Mouse (Mus musculus): ENCODE data around the gene Fbxo11. TPM values are rescaled to one million over a fixed set of nuclear protein-coding genes. Genes with fewer than 3 reads are reported as not detected.
A peak's percentile ranks its signal among the peaks of the same experiment; 100 is the strongest.

Fbxo11 gene
- polyA plus RNA-seq, 1 experiment: 0.17 TPM

DNA sequence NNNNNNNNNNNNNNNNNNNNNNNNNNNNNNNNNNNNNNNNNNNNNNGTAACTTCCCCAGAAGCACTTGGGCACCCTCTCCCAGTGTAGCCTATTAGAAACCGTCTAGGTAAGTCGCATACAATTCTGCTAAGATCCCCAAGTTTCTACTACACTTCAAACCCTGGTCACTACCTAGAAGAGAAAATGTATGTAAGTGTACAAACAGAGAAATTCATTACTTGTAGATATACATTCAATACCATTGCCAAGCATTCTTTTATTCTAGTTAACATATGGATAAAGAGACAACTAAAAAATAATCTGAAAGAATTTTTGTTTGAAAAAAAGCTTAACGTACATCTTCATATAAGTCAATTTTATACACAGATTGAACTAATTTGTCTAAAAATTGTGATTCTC is 3.1 kb downstream of the Fbxo11 start:
- H3K4me1 ChIP-seq (ENCODE audit: control insufficient read depth): peaks cover 40% of the 10 kb centered on the region
- no peak for TF ChIP-seq TAL1 (IDR thresholded peaks at IDR 0.05; ENCODE audit: low read length)
- TF ChIP-seq GATA1 (IDR thresholded peaks at IDR 0.05; ENCODE audit: low read length): no peak
- H3K27me3 ChIP-seq (ENCODE audit: control insufficient read depth): no peaks in the 10 kb centered on the region
- H3K9me3 ChIP-seq (ENCODE audit: control insufficient read depth, low read length): no peaks in the 10 kb centered on the region
- H3K4me3 ChIP-seq (replicated peaks): no peak overlapping the region
- H3K36me3 ChIP-seq (ENCODE audit: control insufficient read depth): no peaks in the 10 kb centered on the region; the same call in 1 of the 2 replicates

DNA sequence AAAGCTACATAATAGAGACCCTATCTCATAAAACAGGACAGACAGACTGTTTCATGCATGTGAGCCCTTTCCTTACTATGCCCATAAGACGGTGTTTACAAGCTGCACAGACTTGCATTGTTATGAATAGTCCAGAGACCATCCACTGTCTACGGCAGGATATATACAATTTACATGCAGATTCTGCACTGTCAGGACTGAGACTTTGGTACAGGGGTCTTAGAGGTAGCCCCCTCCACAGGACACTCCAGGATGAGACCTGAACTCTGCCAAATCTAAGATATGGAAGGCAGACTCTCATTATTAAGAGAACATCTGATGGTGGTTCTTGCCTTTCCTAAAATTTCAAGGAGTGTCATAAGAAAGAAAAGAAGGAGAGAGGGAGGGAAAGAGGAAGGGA is 6.8 kb downstream of the Fbxo11 start:
- H3K4me3 ChIP-seq (replicated peaks): no peak overlapping the region
- H3K27me3 ChIP-seq (ENCODE audit: control insufficient read depth): no peaks in the 10 kb centered on the region
- peaks cover 22% of the 10 kb centered on the region for H3K4me1 ChIP-seq (ENCODE audit: control insufficient read depth)
- peaks cover 2% of the 10 kb centered on the region; the same call in 1 of the 2 replicates for H3K36me3 ChIP-seq (ENCODE audit: control insufficient read depth)
- no peaks in the 10 kb centered on the region for H3K9me3 ChIP-seq (ENCODE audit: control insufficient read depth, low read length)
- TF ChIP-seq GATA1 (IDR thresholded peaks at IDR 0.05; ENCODE audit: low read length) (no peak), TAL1 (IDR thresholded peaks at IDR 0.05; ENCODE audit: low read length) (no peak)

- Histone ChIP-seq H3K4me1 (ENCODE audit: control insufficient read depth) (peaks cover 20% of the 10 kb centered on the region), H3K4me3 (replicated peaks) (no peak overlapping the region), H3K27me3 (ENCODE audit: control insufficient read depth) (no peaks in the 10 kb centered on the region)
Observed at GRCm38 (mm10) chr17:88057846-88058245, 7.2 kb downstream of the Fbxo11 start.

DNA sequence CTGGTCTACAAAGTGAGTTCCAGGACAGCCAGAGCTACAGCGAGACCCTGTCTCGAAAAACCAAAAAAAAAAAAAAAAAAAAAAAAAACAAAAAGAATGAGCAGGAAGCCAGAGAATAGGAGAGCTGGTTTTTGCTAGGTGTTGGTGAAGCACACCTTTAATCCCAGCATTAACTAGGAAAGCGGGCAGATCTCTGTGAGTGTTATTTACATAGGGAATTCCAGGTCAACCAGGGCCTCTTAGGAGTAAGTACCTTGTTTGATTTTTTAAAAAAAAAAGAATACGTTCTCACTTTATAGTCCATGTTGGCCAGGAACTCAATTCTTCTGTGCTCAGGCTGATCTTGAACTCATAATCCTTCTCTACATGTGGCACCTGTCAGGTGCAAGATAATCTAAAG is 13.4 kb downstream of the Fbxo11 start:
- no peak for TF ChIP-seq GATA1 (IDR thresholded peaks at IDR 0.05; ENCODE audit: low read length)
- no peak for TF ChIP-seq TAL1 (IDR thresholded peaks at IDR 0.05; ENCODE audit: low read length)
- no peak overlapping the region for H3K4me3 ChIP-seq (replicated peaks)
- peaks cover 6% of the 10 kb centered on the region for H3K4me1 ChIP-seq (ENCODE audit: control insufficient read depth)
- H3K27me3 ChIP-seq (ENCODE audit: control insufficient read depth): no peaks in the 10 kb centered on the region
- H3K9me3 ChIP-seq (ENCODE audit: control insufficient read depth, low read length): no peaks in the 10 kb centered on the region
- peaks cover 2% of the 10 kb centered on the region; the same call in 1 of the 2 replicates for H3K36me3 ChIP-seq (ENCODE audit: control insufficient read depth)

More at GRCm38 (mm10) chr17:88057846-88058245, 7.2 kb downstream of the Fbxo11 start:
- TF ChIP-seq GATA1 (IDR thresholded peaks at IDR 0.05; ENCODE audit: low read length): no peak
- no peak for TF ChIP-seq TAL1 (IDR thresholded peaks at IDR 0.05; ENCODE audit: low read length)
- Histone ChIP-seq H3K36me3 (ENCODE audit: control insufficient read depth) (peaks cover 2% of the 10 kb centered on the region), H3K9me3 (ENCODE audit: control insufficient read depth, low read length) (no peaks in the 10 kb centered on the region)

GRCm38 (mm10) chr17:88050892-88051291 is 14.2 kb downstream of the Fbxo11 start:
- Histone ChIP-seq H3K4me1 (ENCODE audit: control insufficient read depth) (peaks cover 6% of the 10 kb centered on the region), H3K36me3 (ENCODE audit: control insufficient read depth) (peaks cover 2% of the 10 kb centered on the region; the same call in 1 of the 2 replicates), H3K27me3 (ENCODE audit: control insufficient read depth) (no peaks in the 10 kb centered on the region), H3K4me3 (replicated peaks) (no peak overlapping the region), H3K9me3 (ENCODE audit: control insufficient read depth, low read length) (no peaks in the 10 kb centered on the region)
- TF ChIP-seq TAL1 (IDR thresholded peaks at IDR 0.05; ENCODE audit: low read length) (no peak), GATA1 (IDR thresholded peaks at IDR 0.05; ENCODE audit: low read length) (no peak)

DNA sequence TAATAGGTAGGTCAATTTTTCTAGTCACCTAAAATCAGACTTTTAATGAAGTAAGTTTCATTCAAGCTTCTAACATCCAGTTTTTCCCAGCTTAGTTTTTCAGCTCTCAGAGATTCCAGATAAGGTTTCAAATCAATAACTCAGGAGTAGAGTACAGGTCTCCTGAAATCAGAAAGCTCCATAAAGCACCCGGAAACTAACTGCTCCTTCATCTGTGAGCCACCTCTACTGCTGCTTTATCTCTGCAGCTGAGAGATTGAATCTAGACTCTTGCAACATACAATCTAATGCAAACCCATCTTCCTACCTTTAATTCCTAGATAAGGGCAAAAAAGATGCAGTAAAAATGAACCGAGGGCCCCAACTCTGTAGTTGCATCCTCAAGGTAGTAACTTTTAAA is 14.8 kb downstream of the Fbxo11 start:
- Histone ChIP-seq H3K4me3 (replicated peaks) (no peak overlapping the region), H3K36me3 (ENCODE audit: control insufficient read depth) (peaks cover 2% of the 10 kb centered on the region; the same call in 1 of the 2 replicates), H3K27me3 (ENCODE audit: control insufficient read depth) (no peaks in the 10 kb centered on the region), H3K4me1 (ENCODE audit: control insufficient read depth) (peaks cover 6% of the 10 kb centered on the region), H3K9me3 (ENCODE audit: control insufficient read depth, low read length) (no peaks in the 10 kb centered on the region)
- no peak for TF ChIP-seq GATA1 (IDR thresholded peaks at IDR 0.05; ENCODE audit: low read length)
- no peak for TF ChIP-seq TAL1 (IDR thresholded peaks at IDR 0.05; ENCODE audit: low read length)

DNA sequence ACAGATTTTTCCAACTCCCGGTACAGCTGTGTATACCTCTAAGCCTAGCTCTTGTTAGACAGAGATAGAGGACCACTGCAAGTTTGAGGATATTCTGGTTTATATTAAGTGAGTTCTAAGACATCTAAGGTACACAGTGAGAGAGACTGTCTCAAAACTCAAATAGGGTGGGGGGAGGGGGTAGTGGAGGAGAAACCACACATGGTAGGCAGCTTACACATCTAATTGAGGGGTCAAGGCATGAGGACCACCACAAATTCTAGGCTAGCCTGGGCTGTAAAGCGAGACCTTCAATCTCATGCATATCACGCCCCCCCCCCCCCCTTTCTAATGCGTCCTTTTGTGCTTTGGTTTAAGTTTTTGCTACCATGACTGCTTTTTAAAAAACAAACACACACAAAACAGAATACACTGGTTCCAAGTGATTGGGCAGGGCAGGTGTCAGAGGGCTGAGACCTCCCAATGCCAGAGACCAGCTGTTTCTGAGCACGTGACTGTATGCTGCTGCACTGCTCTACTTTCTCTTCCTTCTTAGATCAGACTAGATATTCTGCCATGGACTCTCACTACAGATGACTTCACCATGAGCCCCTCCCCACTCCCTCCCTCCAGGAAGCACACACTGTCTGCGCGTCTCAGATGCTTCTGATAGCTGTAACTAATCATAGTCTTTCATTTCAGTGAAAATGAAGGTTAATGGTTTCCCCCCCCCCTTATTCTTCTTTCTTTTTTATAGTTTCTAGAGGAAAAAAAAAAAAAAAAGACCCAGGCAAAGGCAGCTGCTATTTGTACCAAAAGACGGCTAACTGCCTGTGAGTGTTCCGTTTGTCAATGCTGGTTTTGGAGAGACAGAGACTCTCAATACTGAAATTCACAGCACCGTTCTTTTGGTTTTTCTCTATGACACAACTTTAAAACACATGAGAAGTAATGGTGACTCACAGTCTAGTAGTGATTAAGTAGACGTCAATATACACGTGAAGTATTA is 22.7 kb downstream of the Fbxo11 start:
- TF ChIP-seq GATA1 (IDR thresholded peaks at IDR 0.05; ENCODE audit: low read length) (no peak), TAL1 (IDR thresholded peaks at IDR 0.05; ENCODE audit: low read length) (no peak)

DNA sequence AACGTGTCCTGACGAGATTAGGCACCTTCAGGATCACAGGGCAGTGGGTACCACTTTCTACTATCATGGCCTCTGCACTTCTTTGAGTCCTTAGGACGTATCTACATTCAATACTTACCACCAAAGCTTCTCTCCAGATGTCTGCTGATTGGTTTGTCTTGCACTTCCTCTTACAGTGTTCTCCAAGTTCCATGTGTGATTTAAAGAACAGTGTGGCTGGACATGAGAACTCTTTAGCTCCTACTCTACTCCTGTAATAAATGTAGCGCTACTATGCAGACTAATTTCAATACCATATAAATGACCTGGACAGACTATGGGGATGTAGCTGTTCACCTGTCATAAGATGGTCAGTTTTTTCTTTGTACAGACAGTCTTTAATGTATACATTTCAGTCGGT is 24.3 kb downstream of the Fbxo11 start:
- peaks cover 18% of the 10 kb centered on the region for H3K4me1 ChIP-seq (ENCODE audit: control insufficient read depth)
- no peak for TF ChIP-seq TAL1 (IDR thresholded peaks at IDR 0.05; ENCODE audit: low read length)
- no peak for TF ChIP-seq GATA1 (IDR thresholded peaks at IDR 0.05; ENCODE audit: low read length)
- H3K4me3 ChIP-seq (replicated peaks): no peak overlapping the region
- peaks cover 2% of the 10 kb centered on the region for H3K36me3 ChIP-seq (ENCODE audit: control insufficient read depth)
- H3K27me3 ChIP-seq (ENCODE audit: control insufficient read depth): no peaks in the 10 kb centered on the region
- H3K9me3 ChIP-seq (ENCODE audit: control insufficient read depth, low read length): no peaks in the 10 kb centered on the region

More for the DNA sequence above, 22.7 kb downstream of the Fbxo11 start:
- Histone ChIP-seq H3K4me3 (replicated peaks) (no peak overlapping the region), H3K4me1 (ENCODE audit: control insufficient read depth) (peaks cover 16% of the 10 kb centered on the region), H3K9me3 (ENCODE audit: control insufficient read depth, low read length) (no peaks in the 10 kb centered on the region), H3K36me3 (ENCODE audit: control insufficient read depth) (peaks cover 2% of the 10 kb centered on the region), H3K27me3 (ENCODE audit: control insufficient read depth) (no peaks in the 10 kb centered on the region)

- H3K27me3 ChIP-seq (ENCODE audit: control insufficient read depth): no peaks in the 10 kb centered on the region
- peaks cover 61% of the 10 kb centered on the region for H3K4me1 ChIP-seq (ENCODE audit: control insufficient read depth)
- no peak overlapping the region for H3K4me3 ChIP-seq (replicated peaks)
- H3K36me3 ChIP-seq (ENCODE audit: control insufficient read depth): no peaks in the 10 kb centered on the region; the same call in 1 of the 2 replicates
- H3K9me3 ChIP-seq (ENCODE audit: control insufficient read depth, low read length): no peaks in the 10 kb centered on the region
- TF ChIP-seq TAL1 (IDR thresholded peaks at IDR 0.05; ENCODE audit: low read length): no peak
- TF ChIP-seq GATA1 (IDR thresholded peaks at IDR 0.05; ENCODE audit: low read length): 0 out of 2 replicates have a peak, but pooled peaks have one; percentile 3
Observed at GRCm38 (mm10) chr17:88034418-88034817, 30.7 kb downstream of the Fbxo11 start.

Measured in erythroblast, embryonic 14.5 days (primary cell).